Comparison of ENCODE assay signal across 12 mouse cellular contexts in genomic region chr9:64506440-64507206, GRCm38 (mm10).
DNase-seq lines count a peak whose midpoint lies in the region; ATAC-seq lines count a peak whose summit lies in the region.
"Had no signal": no experiment of that assay in that cellular context is flagged by ENCODE, and none has a peak within 500 bp of the region (broad histone marks: within the 10 kb centered on the region; RNA-seq: fewer than 3 reads in every experiment).

No protein-coding gene starts in this region.

- H3K4me3 ChIP-seq in heart, embryonic 16.5 days (ENCODE audit: low read length), result no peak overlapping the region
- H3K4me3 ChIP-seq in midbrain, embryonic 15.5 days, result no peak overlapping the region
- no peak overlapping the region for H3K4me3 ChIP-seq in midbrain, embryonic 13.5 days (replicated peaks)
- H3K4me3 ChIP-seq in hindbrain, embryonic 14.5 days (replicated peaks; ENCODE audit: low read length), result no peak overlapping the region
- H3K4me3 ChIP-seq: myocyte had no signal

- 62% methylated on average over 11 of the region's 11 CpGs for WGBS in heart, embryonic 16.5 days
- WGBS in midbrain, embryonic 15.5 days, result 68% methylated on average over 11 of the region's 11 CpGs
- WGBS in midbrain, embryonic 13.5 days, result 75% methylated on average over 11 of the region's 11 CpGs
- WGBS in hindbrain, embryonic 14.5 days, result 52% methylated on average over 11 of the region's 11 CpGs

- no peak overlapping the region for H3K27ac ChIP-seq in heart, embryonic 16.5 days (ENCODE audit: low read length)
- no peak overlapping the region for H3K27ac ChIP-seq in midbrain, embryonic 15.5 days
- no peak overlapping the region for H3K27ac ChIP-seq in midbrain, embryonic 13.5 days
- H3K27ac ChIP-seq in hindbrain, embryonic 14.5 days, result no peak overlapping the region

- H3K9ac ChIP-seq in heart, embryonic 16.5 days (ENCODE audit: low read length), result no peak overlapping the region
- H3K9ac ChIP-seq in midbrain, embryonic 15.5 days, result no peak overlapping the region
- H3K9ac ChIP-seq in midbrain, embryonic 13.5 days (replicated peaks), result no peak overlapping the region
- no peak overlapping the region for H3K9ac ChIP-seq in hindbrain, embryonic 14.5 days

- ATAC-seq in heart, embryonic 16.5 days (replicated peaks; ENCODE audit: extremely low read depth, insufficient read depth, low FRiP score), result 0 out of 2 replicates have a peak, but pooled peaks have one; percentile 60
- 0 out of 2 replicates have a peak, but pooled peaks have one; percentile 34 for ATAC-seq in midbrain, embryonic 15.5 days (replicated peaks)
- ATAC-seq in midbrain, embryonic 13.5 days, result no peak
- ATAC-seq in hindbrain, embryonic 14.5 days (ENCODE audit: low FRiP score), result 0 out of 2 replicates have a peak, but pooled peaks have one; percentile 9
- ATAC-seq in CD4-positive, CD25-positive, alpha-beta regulatory T cell, adult 4 months, result no peak
- ATAC-seq: lung, postnatal 0 days had no signal

- H3K9me3 ChIP-seq in heart, embryonic 16.5 days (replicated peaks; ENCODE audit: control insufficient read depth, low read length), result no peaks in the 10 kb centered on the region
- no peaks in the 10 kb centered on the region for H3K9me3 ChIP-seq in midbrain, embryonic 15.5 days
- no peaks in the 10 kb centered on the region for H3K9me3 ChIP-seq in midbrain, embryonic 13.5 days
- H3K9me3 ChIP-seq in hindbrain, embryonic 14.5 days (ENCODE audit: control insufficient read depth, low read length), result no peaks in the 10 kb centered on the region

- H3K4me1 ChIP-seq in heart, embryonic 16.5 days (ENCODE audit: control insufficient read depth, insufficient read depth, low read length), result no peaks in the 10 kb centered on the region
- peaks cover 19% of the 10 kb centered on the region; the same call in 1 of the 2 replicates for H3K4me1 ChIP-seq in midbrain, embryonic 15.5 days
- peaks cover 21% of the 10 kb centered on the region for H3K4me1 ChIP-seq in midbrain, embryonic 13.5 days (replicated peaks)
- H3K4me1 ChIP-seq in hindbrain, embryonic 14.5 days (replicated peaks; ENCODE audit: control insufficient read depth, insufficient read depth, low read length), result peaks cover 23% of the 10 kb centered on the region

- no peak for DNase-seq in heart, adult 11 months
- no peak for DNase-seq in hindbrain, embryonic 14.5 days (ENCODE audit: low spot score)
- peak; percentile 17 to 48 for DNase-seq in kidney, postnatal 25 days
- DNase-seq: heart, postnatal 36 days; right cerebral cortex, adult 18-20 months; thymus, adult 2 months had no signal

- no peak overlapping the region for H3K4me2 ChIP-seq in heart, embryonic 16.5 days (ENCODE audit: low read depth, low read length)
- no peak overlapping the region for H3K4me2 ChIP-seq in midbrain, embryonic 15.5 days
- no peak overlapping the region for H3K4me2 ChIP-seq in midbrain, embryonic 13.5 days (replicated peaks)
- H3K4me2 ChIP-seq in hindbrain, embryonic 14.5 days (replicated peaks), result no peak overlapping the region

- H3K27me3 ChIP-seq in heart, embryonic 16.5 days (ENCODE audit: control insufficient read depth, insufficient read depth, low read length), result no peaks in the 10 kb centered on the region
- no peaks in the 10 kb centered on the region for H3K27me3 ChIP-seq in midbrain, embryonic 15.5 days (replicated peaks)
- no peaks in the 10 kb centered on the region for H3K27me3 ChIP-seq in midbrain, embryonic 13.5 days
- H3K27me3 ChIP-seq in hindbrain, embryonic 14.5 days (ENCODE audit: control insufficient read depth, insufficient read depth, low read length), result no peaks in the 10 kb centered on the region

- no peaks in the 10 kb centered on the region for H3K36me3 ChIP-seq in heart, embryonic 16.5 days (ENCODE audit: control insufficient read depth, insufficient read depth)
- H3K36me3 ChIP-seq in midbrain, embryonic 15.5 days (replicated peaks), result no peaks in the 10 kb centered on the region
- no peaks in the 10 kb centered on the region for H3K36me3 ChIP-seq in midbrain, embryonic 13.5 days
- no peaks in the 10 kb centered on the region for H3K36me3 ChIP-seq in hindbrain, embryonic 14.5 days (replicated peaks; ENCODE audit: control insufficient read depth, insufficient read depth)

Comparison
In these comparisons a context has a peak if more than half of its experiments do, and no peak if none do; other contexts are left out.
1. ATAC-seq: peak in heart, embryonic 16.5 days (single experiment), midbrain, embryonic 15.5 days (single experiment) and hindbrain, embryonic 14.5 days (single experiment); none in midbrain, embryonic 13.5 days (single experiment) and CD4-positive, CD25-positive, alpha-beta regulatory T cell, adult 4 months (single experiment).
2. DNase-seq: peak in kidney, postnatal 25 days (2 of 2); none in heart, adult 11 months (single experiment) and hindbrain, embryonic 14.5 days (single experiment).